Comparison of ENCODE assay signal across 9 mouse cellular contexts in genomic region chrX:153199185-153199584, GRCm38 (mm10). TPM values are rescaled to one million over a fixed set of nuclear protein-coding genes. Genes with fewer than 3 reads are reported as not detected.
A peak's percentile ranks its signal among the peaks of the same experiment; 100 is the strongest.
DNase-seq lines count a peak whose midpoint lies in the region.
"Had no signal": no experiment of that assay in that cellular context is flagged by ENCODE, and none has a peak within 500 bp of the region (broad histone marks: within the 10 kb centered on the region; RNA-seq: fewer than 3 reads in every experiment).

No protein-coding gene starts in this region.

- peak; percentile 4 for DNase-seq in 3T3-L1 (ENCODE audit: low read depth, low spot score)
- peak; percentile 5 for DNase-seq in adrenal gland, adult 2 months
- peak; percentile 1 for DNase-seq in embryo, embryonic 9.5 days (ENCODE audit: extremely low spot score)
- DNase-seq in heart, postnatal 4 days: peak; percentile 13
- peak; percentile 7 to 18 for DNase-seq in kidney, postnatal 36 days
- peak; percentile 10 for DNase-seq in lung, postnatal 10 days
- DNase-seq in naive thymus-derived CD4-positive, alpha-beta T cell, adult 2 months (ENCODE audit: low read depth): peak; percentile 15
- DNase-seq in thymus, postnatal 36 days: peak; percentile 1 to 9

RNA-seq across cellular contexts. Expression of gene Klf8, which starts 38.1 kb away (rescaled TPM):
- under 1 TPM; 0.31 to 0.72 TPM for total RNA-seq in adrenal gland, adult 2 months (2021)
- polyA plus RNA-seq in adrenal gland, adult 2 months (2012; rRNA removed): 0.12 and 0.15 TPM in 2 replicates
- total RNA-seq in heart, postnatal 4 days (2021): under 1 TPM; 0.45 to 0.90 TPM
- polyA plus RNA-seq: G1E had no signal

RNA-seq across cellular contexts. Expression of gene Rragb, which starts 59.4 kb away (rescaled TPM):
- total RNA-seq in adrenal gland, adult 2 months (2021): 10 to 100 TPM in 1 of 2 experiments, 1 to 10 TPM in 1; 6.4 to 13.2 TPM
- 2.3 and 3.7 TPM in 2 replicates for polyA plus RNA-seq in adrenal gland, adult 2 months (2012; rRNA removed)
- total RNA-seq in heart, postnatal 4 days (2021): 1 to 10 TPM; 2.7 to 3.4 TPM
- polyA plus RNA-seq: G1E had no signal

Comparison
In these comparisons a context has a peak if more than half of its experiments do, and no peak if none do; other contexts are left out.
1. Peak in every context shown above with its lines: DNase-seq.